ENCODE assay signal across 8 mouse cellular contexts in genomic region chr5:148552187-148553071, GRCm38 (mm10). TPM values are rescaled to one million over a fixed set of nuclear protein-coding genes. Genes with fewer than 3 reads are reported as not detected.
A peak's percentile ranks its signal among the peaks of the same experiment; 100 is the strongest.
DNase-seq lines count a peak whose midpoint lies in the region; ATAC-seq lines count a peak whose summit lies in the region.

Gene Ubl3 (minus strand): TSS chr5:148552789.

- H3K4me2 ChIP-seq in hindbrain, embryonic 15.5 days: peak within 1 kb of the TSS; percentile 81

- under 1% methylated on average over 78 of the region's 95 CpGs for WGBS in hindbrain, embryonic 15.5 days

- H3K4me3 ChIP-seq in hindbrain, embryonic 15.5 days: peak within 1 kb of the TSS; percentile 64

- peak within 1 kb of the TSS; percentile 77 for H3K9ac ChIP-seq in hindbrain, embryonic 15.5 days

- DNase-seq in R1 (ENCODE audit: low read depth, low spot score): peak; percentile 100
- peak; percentile 88 to 90 for DNase-seq in cerebellum, postnatal 36 days
- peak; percentile 90 for DNase-seq in frontal cortex, postnatal 36 days (ENCODE audit: low spot score in 2 of 2)
- peak; percentile 85 for DNase-seq in left cerebral cortex, adult 11 months (ENCODE audit: low spot score)
- peak; percentile 93 to 97 for DNase-seq in lung, postnatal 4 days
- DNase-seq in retina, postnatal 7 days (ENCODE audit: low read depth, low spot score): peak; percentile 94
- DNase-seq in urinary bladder, adult 2 months (ENCODE audit: low spot score): peak; percentile 85

- H3K9me3 ChIP-seq in hindbrain, embryonic 15.5 days: no peaks in the 10 kb centered on the region

- ATAC-seq in hindbrain, embryonic 15.5 days (ENCODE audit: low FRiP score, low read depth): peak; percentile 95

- peaks cover 42% of the 10 kb centered on the region for H3K4me1 ChIP-seq in hindbrain, embryonic 15.5 days (replicated peaks)

- no peaks in the 10 kb centered on the region for H3K36me3 ChIP-seq in hindbrain, embryonic 15.5 days

- no peaks in the 10 kb centered on the region for H3K27me3 ChIP-seq in hindbrain, embryonic 15.5 days

- peak within 1 kb of the TSS; percentile 96 for H3K27ac ChIP-seq in hindbrain, embryonic 15.5 days (replicated peaks)

RNA-seq across cellular contexts. Expression of gene Ubl3, which starts in this region (rescaled TPM):
- 96.9 and 101 TPM in 2 replicates for polyA plus RNA-seq in hindbrain, embryonic 15.5 days (2015; fragmentation: Nextera tagmentation; extraction: Ambion mirVana)
- polyA plus RNA-seq in urinary bladder, adult 2 months (2012; rRNA removed): 50.8 and 66.5 TPM in 2 replicates

Comparison
In these comparisons a context has a peak if more than half of its experiments do, and no peak if none do; other contexts are left out.
1. Peak in every context shown above with its lines: DNase-seq, ATAC-seq, H3K4me3 ChIP-seq and H3K27ac ChIP-seq.